Mouse (Mus musculus): ENCODE data around the gene Cdc6. TPM values are rescaled to one million over a fixed set of nuclear protein-coding genes. Genes with fewer than 3 reads are reported as not detected.

The Cdc6 gene
- total and polyA plus RNA-seq, 3 experiments: 56.9 to 104 (median 69.4) TPM

DNA sequence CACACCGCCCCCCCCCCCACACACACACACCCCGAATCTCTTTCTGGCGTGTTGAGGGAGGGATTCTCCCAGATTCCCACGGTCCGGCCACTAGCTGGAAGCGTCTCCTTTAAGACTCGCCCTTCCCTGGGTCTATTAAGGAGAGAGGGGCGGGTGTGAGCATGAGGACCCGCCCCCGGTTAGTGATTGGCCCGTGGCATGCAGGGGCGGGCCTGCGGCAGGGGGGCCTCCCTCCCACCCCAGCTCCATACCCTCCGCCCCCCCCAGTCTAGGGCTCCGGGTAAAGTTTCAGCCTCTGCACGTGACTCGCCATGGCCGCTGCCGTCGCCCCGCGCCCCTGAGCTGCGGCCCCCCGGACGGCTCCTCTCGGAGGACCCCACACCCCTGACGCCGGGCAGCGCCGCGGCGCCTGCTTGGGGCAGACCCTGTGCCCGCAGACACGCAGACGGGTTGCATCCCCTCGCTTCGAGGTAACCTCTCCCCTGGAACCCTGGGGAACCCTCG lies 29.9 kb downstream of the Cdc6 start (continued):
- TF ChIP-seq POLR2AphosphoS5 (IDR thresholded peaks at IDR 0.05; ENCODE audit: borderline replicate concordance, low read depth, low read length): no peak
- TF ChIP-seq UBTF (IDR thresholded peaks at IDR 0.05; ENCODE audit: borderline replicate concordance, insufficient read depth, low read depth, low read length): no peak
- TF ChIP-seq TBP (IDR thresholded peaks at IDR 0.05; ENCODE audit: low read depth, low read length): no peak
- TF ChIP-seq POLR2A (IDR thresholded peaks at IDR 0.05; ENCODE audit: control insufficient read depth in 1 of 2, insufficient read depth in 1 of 2, low read depth in 1 of 2, low read length in 2 of 2, poor library complexity in 1 of 2): peak in 1 of 2 experiments; percentile 52; a peak in 1 of 4 replicates
- TF ChIP-seq EP300 (IDR thresholded peaks at IDR 0.05; ENCODE audit: low read depth in 1 of 2, low read length in 2 of 2): no peak; a peak in 1 of 4 replicates
- TF ChIP-seq ZKSCAN1 (IDR thresholded peaks at IDR 0.05; ENCODE audit: low read depth, low read length): no peak
- TF ChIP-seq USF2 (IDR thresholded peaks at IDR 0.05; ENCODE audit: borderline replicate concordance in 1 of 2, insufficient read depth in 1 of 2, low read depth in 1 of 2, low read length in 2 of 2): peak in 1 of 2 experiments; percentile 64; a peak in 2 of 4 replicates
- no peak for TF ChIP-seq GABPA (IDR thresholded peaks at IDR 0.05; ENCODE audit: low read depth, low read length)
- no peak for TF ChIP-seq MYC (IDR thresholded peaks at IDR 0.05; ENCODE audit: low read depth, low read length)
- TF ChIP-seq USF1 (IDR thresholded peaks at IDR 0.05; ENCODE audit: low read depth, low read length): peak; percentile 94
- TF ChIP-seq GATA1 (IDR thresholded peaks at IDR 0.05; ENCODE audit: low read depth, low read length): no peak
- no peak for TF ChIP-seq TAL1 (IDR thresholded peaks at IDR 0.05; ENCODE audit: low read length)
- TF ChIP-seq RCOR1 (IDR thresholded peaks at IDR 0.05; ENCODE audit: low read depth, low read length): no peak
- peak; percentile 49 for TF ChIP-seq HCFC1 (IDR thresholded peaks at IDR 0.05; ENCODE audit: low read depth, low read length)
- TF ChIP-seq NELFE (IDR thresholded peaks at IDR 0.05; ENCODE audit: low read depth, low read length): peak; percentile 35
- TF ChIP-seq ZNF384 (IDR thresholded peaks at IDR 0.05; ENCODE audit: low read depth, low read length): no peak
- no peak for TF ChIP-seq JUND (IDR thresholded peaks at IDR 0.05; ENCODE audit: low read depth, low read length)
- peak; percentile 33; the same call in 1 of the 2 replicates for TF ChIP-seq TCF12 (IDR thresholded peaks at IDR 0.05; ENCODE audit: low read depth, low read length)
- peak; percentile 86 for TF ChIP-seq SIN3A (IDR thresholded peaks at IDR 0.05; ENCODE audit: low read length)

DNA sequence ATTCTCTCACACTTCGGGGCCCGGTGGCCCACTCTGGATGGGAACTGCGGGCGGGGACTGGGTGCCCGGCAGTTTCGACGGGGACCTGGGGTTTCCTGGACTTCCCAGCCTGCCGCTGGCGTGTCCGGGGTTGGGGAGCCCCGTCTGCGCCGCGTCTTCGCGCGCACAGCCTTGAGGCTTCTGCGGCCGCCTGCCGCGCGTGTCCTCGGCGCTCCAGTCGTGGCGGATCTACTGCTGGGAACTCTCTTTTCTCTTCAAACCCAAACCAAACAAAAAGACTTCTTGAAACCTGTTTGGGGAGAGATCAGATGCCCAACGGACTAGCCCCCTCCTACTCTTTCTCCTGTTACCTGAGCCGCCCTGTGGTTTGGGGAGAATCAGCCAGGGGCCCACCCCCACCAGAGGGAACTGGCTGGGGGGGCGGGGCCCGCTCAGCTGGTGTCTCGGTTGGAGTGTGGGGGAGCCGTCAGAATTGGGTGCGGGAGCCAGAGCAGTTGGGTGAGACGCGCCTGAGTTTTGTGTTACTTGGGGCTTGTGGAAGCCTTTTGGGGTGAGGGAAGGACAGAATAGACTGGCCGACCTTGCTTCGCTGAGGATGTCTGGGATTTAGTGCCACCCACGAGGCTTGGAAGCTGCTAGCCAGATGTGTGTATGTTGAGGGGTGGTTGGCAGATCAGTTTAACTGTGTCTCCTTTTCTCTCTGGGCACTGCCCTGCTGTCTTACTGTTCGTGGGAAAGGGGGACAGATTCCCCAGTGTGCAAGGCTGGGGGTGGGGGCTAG lies 30.5 kb downstream of the Cdc6 start:
- Histone ChIP-seq H3K36me3 (ENCODE audit: control insufficient read depth in 1 of 2, insufficient read depth in 2 of 2, low read length in 2 of 2) (peaks cover 0 to 7% of the 10 kb centered on the region in 2 experiments; a peak in 2 of 4 replicates), H3K27me3 (ENCODE audit: control insufficient read depth in 1 of 2, insufficient read depth in 2 of 2, low read length in 2 of 2) (no peaks in the 10 kb centered on the region), H3K9me3 (replicated peaks; ENCODE audit: insufficient read depth, low read length) (no peaks in the 10 kb centered on the region), H3K4me3 (ENCODE audit: control insufficient read depth in 1 of 2, insufficient read depth in 1 of 2, low read depth in 2 of 2, low read length in 2 of 2) (peak overlapping the region; percentile 61 to 100), H3K79me2 (ENCODE audit: control insufficient read depth, insufficient read depth, low read length, poor library complexity) (peaks cover 16% of the 10 kb centered on the region), H3K27ac (ENCODE audit: control insufficient read depth, low read depth, low read length) (peak overlapping the region; percentile 58), H3K4me1 (ENCODE audit: control insufficient read depth in 1 of 2, insufficient read depth in 2 of 2, low read length in 2 of 2) (peaks cover 15 to 39% of the 10 kb centered on the region in 2 experiments), H3K9ac (ENCODE audit: control insufficient read depth, low read depth, low read length, poor library complexity, severe bottlenecking) (peak overlapping the region; percentile 87)
- peak; percentile 81 for DNase-seq (ENCODE audit: low read depth, low spot score)
- peak; percentile 88 for TF ChIP-seq SIN3A (IDR thresholded peaks at IDR 0.05; ENCODE audit: low read length)
- TF ChIP-seq MAZ (IDR thresholded peaks at IDR 0.05; ENCODE audit: low read depth, low read length): peak; percentile 90
- no peak for TF ChIP-seq MYB (IDR thresholded peaks at IDR 0.05; ENCODE audit: low read depth, low read length)
- no peak for TF ChIP-seq JUND (IDR thresholded peaks at IDR 0.05; ENCODE audit: low read depth, low read length)
- no peak for TF ChIP-seq USF1 (IDR thresholded peaks at IDR 0.05; ENCODE audit: low read depth, low read length)
- TF ChIP-seq ETS1 (IDR thresholded peaks at IDR 0.05; ENCODE audit: low read depth, low read length): peak; percentile 80
- TF ChIP-seq TBP (IDR thresholded peaks at IDR 0.05; ENCODE audit: low read depth, low read length): no peak
- no peak for TF ChIP-seq GATA1 (IDR thresholded peaks at IDR 0.05; ENCODE audit: low read depth, low read length)
- peak; percentile 33; the same call in 1 of the 2 replicates for TF ChIP-seq NRF1 (IDR thresholded peaks at IDR 0.05; ENCODE audit: insufficient read depth, low read depth, low read length, poor library complexity, severe bottlenecking)
- peak; percentile 31; the same call in 1 of the 2 replicates for TF ChIP-seq CHD2 (IDR thresholded peaks at IDR 0.05; ENCODE audit: low read length)
- TF ChIP-seq MAX (IDR thresholded peaks at IDR 0.05; ENCODE audit: low read length): peak; percentile 52
- peak; percentile 8; the same call in 1 of the 2 replicates for TF ChIP-seq NELFE (IDR thresholded peaks at IDR 0.05; ENCODE audit: low read depth, low read length)
- TF ChIP-seq HCFC1 (IDR thresholded peaks at IDR 0.05; ENCODE audit: low read depth, low read length): peak; percentile 49; the same call in 1 of the 2 replicates
- TF ChIP-seq E2F4 (IDR thresholded peaks at IDR 0.05; ENCODE audit: borderline replicate concordance, low read depth, low read length): 0 out of 2 replicates have a peak, but pooled peaks have one; percentile 60
- no peak; a peak in 1 of 4 replicates for TF ChIP-seq POLR2A (IDR thresholded peaks at IDR 0.05; ENCODE audit: control insufficient read depth in 1 of 2, insufficient read depth in 1 of 2, low read depth in 1 of 2, low read length in 2 of 2, poor library complexity in 1 of 2)
- no peak for TF ChIP-seq ZMIZ1 (IDR thresholded peaks at IDR 0.05; ENCODE audit: low read depth, low read length)
- peak; percentile 19; the same call in 1 of the 2 replicates for TF ChIP-seq ZNF384 (IDR thresholded peaks at IDR 0.05; ENCODE audit: low read depth, low read length)
- TF ChIP-seq MYC (IDR thresholded peaks at IDR 0.05; ENCODE audit: low read depth, low read length): no peak
- TF ChIP-seq TAL1 (IDR thresholded peaks at IDR 0.05; ENCODE audit: low read length): no peak
- 0 out of 2 replicates have a peak, but pooled peaks have one; percentile 30 for TF ChIP-seq ZC3H11A (IDR thresholded peaks at IDR 0.05; ENCODE audit: low read depth, low read length)
- peak; percentile 75 for TF ChIP-seq MXI1 (IDR thresholded peaks at IDR 0.05; ENCODE audit: low read depth, low read length)
- TF ChIP-seq CHD1 (IDR thresholded peaks at IDR 0.05; ENCODE audit: low read depth, low read length): no peak

Data from MEL (cell line).